Mouse (Mus musculus): ENCODE data around the gene Hnrnph3. TPM values are rescaled to one million over a fixed set of nuclear protein-coding genes. Genes with fewer than 3 reads are reported as not detected.

The Hnrnph3 gene
- polyA plus RNA-seq, 1 experiment from 2014 or later: 175 TPM

GRCm38 (mm10) chr10:63026795-63027160, 2.8 kb upstream of the Hnrnph3 start:
- H3K27me3 ChIP-seq (replicated peaks): no peaks in the 10 kb centered on the region
- ATAC-seq (replicated peaks): no peak
- H3K36me3 ChIP-seq (replicated peaks): no peaks in the 10 kb centered on the region
- H3K4me3 ChIP-seq: no peak overlapping the region
- WGBS: 18% methylated on average over 6 of the region's 6 CpGs
- H3K9ac ChIP-seq: peak overlapping the region; percentile 13; the same call in 1 of the 2 replicates
- peak overlapping the region; percentile 68 for H3K4me2 ChIP-seq
- H3K4me1 ChIP-seq: peaks cover 34% of the 10 kb centered on the region
- H3K9me3 ChIP-seq: no peaks in the 10 kb centered on the region
- peak overlapping the region; percentile 100 for H3K27ac ChIP-seq

GRCm38 (mm10) chr10:63026156-63026794, 2.3 kb upstream of the Hnrnph3 start:
- Histone ChIP-seq H3K36me3 (replicated peaks) (no peaks in the 10 kb centered on the region), H3K27me3 (replicated peaks) (no peaks in the 10 kb centered on the region), H3K4me1 (peaks cover 39% of the 10 kb centered on the region), H3K9me3 (no peaks in the 10 kb centered on the region), H3K9ac (peak overlapping the region; percentile 13; the same call in 1 of the 2 replicates), H3K27ac (peak overlapping the region; percentile 100), H3K4me3 (peak overlapping the region; percentile 15), H3K4me2 (peak overlapping the region; percentile 68)
- ATAC-seq (replicated peaks): no peak
- 1% methylated on average over 8 of the region's 8 CpGs for WGBS

- peak overlapping the region; percentile 68 for H3K4me2 ChIP-seq
- H3K4me3 ChIP-seq: peak overlapping the region; percentile 97; the same call in 1 of the 2 replicates
- peak overlapping the region; percentile 100 for H3K27ac ChIP-seq
- H3K4me1 ChIP-seq: peaks cover 46% of the 10 kb centered on the region
- 0 out of 2 replicates have a peak overlapping the region, but pooled peaks have one; percentile 2 for H3K9ac ChIP-seq
- H3K9me3 ChIP-seq: no peaks in the 10 kb centered on the region
- WGBS: 4% methylated on average over 6 of the region's 6 CpGs
- ATAC-seq (replicated peaks): no peak
- no peaks in the 10 kb centered on the region for H3K27me3 ChIP-seq (replicated peaks)
- no peaks in the 10 kb centered on the region for H3K36me3 ChIP-seq (replicated peaks)
Measured at GRCm38 (mm10) chr10:63025491-63026011, 1.5 kb upstream of the Hnrnph3 start.

- Histone ChIP-seq H3K4me1 (peaks cover 52% of the 10 kb centered on the region), H3K36me3 (replicated peaks) (no peaks in the 10 kb centered on the region), H3K9ac (peak overlapping the region; percentile 98), H3K4me2 (peak overlapping the region; percentile 68), H3K9me3 (no peaks in the 10 kb centered on the region), H3K27ac (peak overlapping the region; percentile 100), H3K4me3 (peak overlapping the region; percentile 97), H3K27me3 (replicated peaks) (no peaks in the 10 kb centered on the region)
- no peak for ATAC-seq (replicated peaks)
- WGBS: 7% methylated on average over 2 of the region's 2 CpGs
Measured at GRCm38 (mm10) chr10:63025016-63025415, 999 bp upstream of the Hnrnph3 start.

- Histone ChIP-seq H3K9me3 (no peaks in the 10 kb centered on the region), H3K27ac (peak overlapping the region; percentile 100), H3K4me2 (peak overlapping the region; percentile 68), H3K4me1 (peaks cover 52% of the 10 kb centered on the region), H3K36me3 (replicated peaks) (no peaks in the 10 kb centered on the region), H3K4me3 (peak overlapping the region; percentile 97), H3K27me3 (replicated peaks) (no peaks in the 10 kb centered on the region), H3K9ac (peak overlapping the region; percentile 98)
- under 1% methylated on average over 8 of the region's 8 CpGs for WGBS
- peak; percentile 53 for ATAC-seq (replicated peaks)
Measured at GRCm38 (mm10) chr10:63024580-63024910, 528 bp upstream of the Hnrnph3 start.

- ATAC-seq (replicated peaks): peak; percentile 45
- Histone ChIP-seq H3K36me3 (replicated peaks) (no peaks in the 10 kb centered on the region), H3K4me2 (peak overlapping the region; percentile 68), H3K27me3 (replicated peaks) (no peaks in the 10 kb centered on the region), H3K4me3 (peak overlapping the region; percentile 97), H3K27ac (peak overlapping the region; percentile 100), H3K4me1 (peaks cover 54% of the 10 kb centered on the region), H3K9me3 (no peaks in the 10 kb centered on the region), H3K9ac (peak overlapping the region; percentile 98)
- WGBS: under 1% methylated on average over 68 of the region's 68 CpGs
Measured at GRCm38 (mm10) chr10:63023121-63023748, 782 bp downstream of the Hnrnph3 start.

- ATAC-seq (replicated peaks): no peak
- Histone ChIP-seq H3K36me3 (replicated peaks) (no peaks in the 10 kb centered on the region), H3K9me3 (no peaks in the 10 kb centered on the region), H3K27ac (peak overlapping the region; percentile 100), H3K9ac (peak overlapping the region; percentile 98), H3K4me1 (peaks cover 56% of the 10 kb centered on the region), H3K4me3 (peak overlapping the region; percentile 97), H3K4me2 (peak overlapping the region; percentile 68), H3K27me3 (replicated peaks) (no peaks in the 10 kb centered on the region)
- whole genome bisulfite sequencing: under 1% methylated on average over 27 of the region's 27 CpGs
Measured at GRCm38 (mm10) chr10:63022541-63023120, 1.4 kb downstream of the Hnrnph3 start.

GRCm38 (mm10) chr10:63021702-63022101, 2.3 kb downstream of the Hnrnph3 start:
- peaks cover 53% of the 10 kb centered on the region for H3K4me1 ChIP-seq

GRCm38 (mm10) chr10:63019304-63019703, 4.7 kb downstream of the Hnrnph3 start:
- no peak overlapping the region for H3K4me3 ChIP-seq
- peaks cover 24% of the 10 kb centered on the region for H3K36me3 ChIP-seq (replicated peaks)
- H3K9ac ChIP-seq: no peak overlapping the region
- 85% methylated on average over 6 of the region's 6 CpGs for WGBS
- ATAC-seq (replicated peaks): no peak
- H3K27me3 ChIP-seq (replicated peaks): no peaks in the 10 kb centered on the region
- H3K9me3 ChIP-seq: no peaks in the 10 kb centered on the region
- no peak overlapping the region; the same call in 1 of the 2 replicates for H3K4me2 ChIP-seq
- H3K27ac ChIP-seq: no peak overlapping the region
- peaks cover 36% of the 10 kb centered on the region for H3K4me1 ChIP-seq

More at GRCm38 (mm10) chr10:63021702-63022101, 2.3 kb downstream of the Hnrnph3 start:
- no peak for ATAC-seq (replicated peaks)
- H3K27ac ChIP-seq: no peak overlapping the region
- WGBS: 28% methylated on average over 4 of the region's 4 CpGs
- no peaks in the 10 kb centered on the region for H3K9me3 ChIP-seq
- H3K4me2 ChIP-seq: peak overlapping the region; percentile 68
- peak overlapping the region; percentile 97 for H3K4me3 ChIP-seq
- peaks cover 8% of the 10 kb centered on the region for H3K36me3 ChIP-seq (replicated peaks)
- peak overlapping the region; percentile 98 for H3K9ac ChIP-seq
- no peaks in the 10 kb centered on the region for H3K27me3 ChIP-seq (replicated peaks)

- H3K27me3 ChIP-seq (replicated peaks): no peaks in the 10 kb centered on the region
- H3K4me1 ChIP-seq: peaks cover 10% of the 10 kb centered on the region
- no peak overlapping the region for H3K4me3 ChIP-seq
- no peaks in the 10 kb centered on the region for H3K9me3 ChIP-seq
- no peak overlapping the region for H3K4me2 ChIP-seq
- peaks cover 56% of the 10 kb centered on the region for H3K36me3 ChIP-seq (replicated peaks)
- 87% methylated on average over 9 of the region's 9 CpGs for WGBS
- H3K27ac ChIP-seq: no peak overlapping the region
- no peak for ATAC-seq (replicated peaks)
- H3K9ac ChIP-seq: no peak overlapping the region
Measured at GRCm38 (mm10) chr10:63014168-63014567, 9.8 kb downstream of the Hnrnph3 start.

DNA sequence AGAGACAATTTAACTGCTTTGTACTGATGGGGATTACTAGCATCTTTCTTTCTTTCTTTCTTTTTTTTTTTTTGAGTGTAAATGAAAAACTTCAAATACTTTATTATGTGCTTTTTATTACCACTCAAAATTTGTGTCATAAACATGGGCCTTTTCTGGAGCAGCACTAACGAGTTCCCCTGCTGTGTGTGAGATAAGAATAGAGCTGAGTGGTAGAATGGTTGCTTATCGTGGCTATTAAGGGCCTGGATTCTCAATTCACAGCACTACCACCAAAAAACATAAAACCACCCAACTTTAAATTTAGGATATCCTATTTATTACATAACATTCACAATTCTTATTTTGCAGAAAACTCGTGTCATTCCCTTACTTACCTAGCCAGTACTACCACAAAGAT, 10.5 kb downstream of the Hnrnph3 start:
- peaks cover 56% of the 10 kb centered on the region for H3K36me3 ChIP-seq (replicated peaks)
- 84% methylated on average over 3 of the region's 3 CpGs for WGBS
- H3K4me2 ChIP-seq: no peak overlapping the region
- H3K27me3 ChIP-seq (replicated peaks): no peaks in the 10 kb centered on the region
- H3K4me1 ChIP-seq: peaks cover 6% of the 10 kb centered on the region; the same call in 1 of the 2 replicates
- H3K9ac ChIP-seq: no peak overlapping the region
- no peaks in the 10 kb centered on the region for H3K9me3 ChIP-seq
- H3K27ac ChIP-seq: no peak overlapping the region
- H3K4me3 ChIP-seq: no peak overlapping the region
- ATAC-seq (replicated peaks): no peak

- Histone ChIP-seq H3K9me3 (no peaks in the 10 kb centered on the region), H3K4me3 (no peak overlapping the region), H3K27me3 (replicated peaks) (no peaks in the 10 kb centered on the region), H3K9ac (no peak overlapping the region), H3K27ac (no peak overlapping the region), H3K4me2 (no peak overlapping the region), H3K4me1 (no peaks in the 10 kb centered on the region), H3K36me3 (replicated peaks) (peaks cover 65% of the 10 kb centered on the region)
- ATAC-seq (replicated peaks): no peak
- 92% methylated on average over 6 of the region's 6 CpGs for WGBS
Measured at GRCm38 (mm10) chr10:63011556-63011955, 12.5 kb downstream of the Hnrnph3 start.
